Comparison of ENCODE assay signal across 11 mouse cellular contexts in genomic region chr6:100500060-100500459, GRCm38 (mm10).
"Had no signal": no experiment of that assay in that cellular context is flagged by ENCODE, and none has a peak within 500 bp of the region (broad histone marks: within the 10 kb centered on the region; RNA-seq: fewer than 3 reads in every experiment).

No protein-coding gene starts in this region.

- H3K4me2 ChIP-seq: liver, embryonic 11.5 days; liver, embryonic 15.5 days; midbrain, embryonic 13.5 days had no signal

- ATAC-seq: lung, postnatal 0 days; midbrain, embryonic 13.5 days had no signal

- H3K9me3 ChIP-seq: limb, embryonic 10.5 days; liver, embryonic 15.5 days; midbrain, embryonic 13.5 days had no signal

- H3K4me3 ChIP-seq: left cerebral cortex, adult 2 months; limb, embryonic 10.5 days; liver, embryonic 15.5 days; midbrain, embryonic 13.5 days had no signal

- H3K9ac ChIP-seq: liver, embryonic 15.5 days; midbrain, embryonic 13.5 days had no signal

- H3K27ac ChIP-seq: left cerebral cortex, adult 2 months; limb, embryonic 10.5 days; liver, embryonic 15.5 days; midbrain, embryonic 13.5 days had no signal

- H3K27me3 ChIP-seq: liver, embryonic 15.5 days had no signal

- H3K36me3 ChIP-seq: limb, embryonic 10.5 days; liver, embryonic 15.5 days; midbrain, embryonic 13.5 days had no signal

- DNase-seq: kidney, adult 18-20 months; kidney, postnatal 25 days; lung, adult 2 months; lung, postnatal 36 days; thymus, postnatal 36 days had no signal
